Mouse (Mus musculus) heart, adult 8-10 months (tissue): Measurements from ENCODE around the gene Cer1. TPM values are rescaled to one million over a fixed set of nuclear protein-coding genes. Genes with fewer than 3 reads are reported as not detected.

ENCODE experiments used
- DNase-seq: peaks from one replicate; pipeline ENCODE4 v3.0.0; 2022; ENCODE audit warnings: low spot score
- total RNA-seq, 4 experiments: library from RNA; stranded (reverse); gene quantifications; 2 replicates each; pipeline ENCODE4 v1.2.4; 2022

Cer1 gene
- not detected for total RNA-seq

GRCm38 (mm10) chr4:82884636-82885534 is at the start of gene Cer1:
Cer1 (minus strand) TSS chr4:82885148.
- DNase-seq, result no peak

GRCm38 (mm10) chr4:82934308-82934707 is 49.4 kb upstream of the Cer1 start:
- peak; percentile 20 for DNase-seq

GRCm38 (mm10) chr4:82933698-82934210 is 48.8 kb upstream of the Cer1 start:
- DNase-seq, result peak; percentile 58

GRCm38 (mm10) chr4:82930079-82930478 is 45.1 kb upstream of the Cer1 start:
- DNase-seq, result no peak

- no peak for DNase-seq
Observed at GRCm38 (mm10) chr4:82921962-82922361, 37.0 kb upstream of the Cer1 start.

GRCm38 (mm10) chr4:82918625-82919024 is 33.7 kb upstream of the Cer1 start:
- DNase-seq, result no peak

- no peak for DNase-seq
Observed at GRCm38 (mm10) chr4:82916678-82917050, 31.7 kb upstream of the Cer1 start.

GRCm38 (mm10) chr4:82916003-82916677 is 31.2 kb upstream of the Cer1 start:
- DNase-seq, result peak; percentile 3

GRCm38 (mm10) chr4:82915576-82915975 is 30.6 kb upstream of the Cer1 start:
- DNase-seq, result no peak

- no peak for DNase-seq
Observed at GRCm38 (mm10) chr4:82914601-82915143, 29.7 kb upstream of the Cer1 start.

- DNase-seq, result no peak
Observed at GRCm38 (mm10) chr4:82895227-82895626, 10.3 kb upstream of the Cer1 start.

- no peak for DNase-seq
Observed at GRCm38 (mm10) chr4:82892247-82892646, 7.3 kb upstream of the Cer1 start.

- no peak for DNase-seq
Observed at GRCm38 (mm10) chr4:82891566-82891965, 6.6 kb upstream of the Cer1 start.

- no peak for DNase-seq
Observed at GRCm38 (mm10) chr4:82891049-82891448, 6.1 kb upstream of the Cer1 start.

GRCm38 (mm10) chr4:82890585-82890984 is 5.6 kb upstream of the Cer1 start:
- DNase-seq, result no peak

GRCm38 (mm10) chr4:82886148-82886547 is 1.2 kb upstream of the Cer1 start:
- no peak for DNase-seq

GRCm38 (mm10) chr4:82885535-82885913 is 576 bp upstream of the Cer1 start:
- no peak for DNase-seq

GRCm38 (mm10) chr4:82882500-82882899 is 2.4 kb downstream of the Cer1 start:
- DNase-seq, result no peak

GRCm38 (mm10) chr4:82881366-82881765 is 3.6 kb downstream of the Cer1 start:
- DNase-seq, result no peak

- DNase-seq, result no peak
Observed at GRCm38 (mm10) chr4:82880243-82880642, 4.7 kb downstream of the Cer1 start.

GRCm38 (mm10) chr4:82879152-82879551 is 5.8 kb downstream of the Cer1 start:
- DNase-seq, result no peak

GRCm38 (mm10) chr4:82876656-82877055 is 8.3 kb downstream of the Cer1 start:
- no peak for DNase-seq

GRCm38 (mm10) chr4:82875532-82875931 is 9.4 kb downstream of the Cer1 start:
- no peak for DNase-seq
